Mouse (Mus musculus): ENCODE data around the gene 9430097D07Rik. TPM values are rescaled to one million over a fixed set of nuclear protein-coding genes. Genes with fewer than 3 reads are reported as not detected.

9430097D07Rik gene
- 0.31 and 0.56 TPM in 2 replicates for polyA plus RNA-seq (2016; fragmentation: Nextera tagmentation; extraction: Ambion mirVana)

GRCm38 (mm10) chr2:32575586-32576160, at the start of gene 9430097D07Rik:
Gene 9430097D07Rik, minus strand, starts transcription at chr2:32575684.
- H3K4me1 ChIP-seq: peaks cover 25% of the 10 kb centered on the region
- peaks cover 37% of the 10 kb centered on the region for H3K27me3 ChIP-seq
- peak within 1 kb of the TSS; percentile 64 for H3K9ac ChIP-seq
- H3K27ac ChIP-seq: no peak within 1 kb of the TSS
- 5% methylated on average over 28 of the region's 28 CpGs for WGBS
- H3K36me3 ChIP-seq: peaks cover 10% of the 10 kb centered on the region
- H3K4me3 ChIP-seq: peak within 1 kb of the TSS; percentile 51
- peak within 1 kb of the TSS; percentile 100 for H3K4me2 ChIP-seq (replicated peaks)
- ATAC-seq (ENCODE audit: low FRiP score): peak; percentile 66
- no peaks in the 10 kb centered on the region for H3K9me3 ChIP-seq (replicated peaks)

- 82% methylated on average over 5 of the region's 5 CpGs for WGBS
- Histone ChIP-seq H3K27me3 (no peaks in the 10 kb centered on the region), H3K4me2 (replicated peaks) (peak overlapping the region; percentile 59; the same call in 1 of the 2 replicates), H3K9me3 (replicated peaks) (no peaks in the 10 kb centered on the region), H3K27ac (peak overlapping the region; percentile 89; the same call in 1 of the 2 replicates), H3K4me1 (peaks cover 75% of the 10 kb centered on the region), H3K4me3 (no peak overlapping the region), H3K9ac (0 out of 2 replicates have a peak overlapping the region, but pooled peaks have one; percentile 13), H3K36me3 (no peaks in the 10 kb centered on the region)
- ATAC-seq (ENCODE audit: low FRiP score): no peak
Measured at GRCm38 (mm10) chr2:32624111-32624748, 48.7 kb upstream of the 9430097D07Rik start.

DNA sequence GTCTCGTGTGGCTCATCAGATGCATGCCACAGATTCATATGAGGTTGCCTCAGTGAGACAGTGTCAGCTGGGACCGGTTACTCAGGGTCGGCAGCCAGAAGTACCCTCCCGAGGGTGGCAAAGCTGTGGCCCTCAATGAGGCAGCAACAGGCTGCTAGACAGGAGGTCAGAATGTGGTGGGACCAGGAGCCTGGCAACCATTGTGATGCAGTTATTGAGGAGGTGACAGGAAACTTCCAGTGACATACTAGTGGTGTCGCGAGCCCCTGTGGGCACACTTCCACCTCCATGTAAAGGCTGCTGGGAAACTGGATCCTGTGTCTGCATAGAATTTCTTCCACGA, 46.0 kb upstream of the 9430097D07Rik start, which contains the start of gene Ak1:
Gene Ak1, plus strand, starts transcription at position 242 of the 343 bp plus-strand sequence.
- Histone ChIP-seq H3K9me3 (replicated peaks) (no peaks in the 10 kb centered on the region), H3K36me3 (peaks cover 4% of the 10 kb centered on the region), H3K4me2 (replicated peaks) (no peak within 1 kb of the TSS; the same call in 1 of the 2 replicates), H3K27ac (peak within 1 kb of the TSS; percentile 69), H3K4me3 (no peak within 1 kb of the TSS), H3K4me1 (peaks cover 66% of the 10 kb centered on the region), H3K27me3 (no peaks in the 10 kb centered on the region), H3K9ac (no peak within 1 kb of the TSS)
- 33% methylated on average over 7 of the region's 7 CpGs for WGBS
- ATAC-seq (ENCODE audit: low FRiP score): no peak

GRCm38 (mm10) chr2:32620682-32621516, 45.4 kb upstream of the 9430097D07Rik start:
- H3K27me3 ChIP-seq: no peaks in the 10 kb centered on the region
- peak overlapping the region; percentile 69 for H3K27ac ChIP-seq
- H3K4me2 ChIP-seq (replicated peaks): no peak overlapping the region; the same call in 1 of the 2 replicates
- H3K9me3 ChIP-seq (replicated peaks): no peaks in the 10 kb centered on the region
- H3K36me3 ChIP-seq: peaks cover 4% of the 10 kb centered on the region
- peaks cover 60% of the 10 kb centered on the region for H3K4me1 ChIP-seq
- peak overlapping the region; percentile 33; the same call in 1 of the 2 replicates for H3K9ac ChIP-seq
- 37% methylated on average over 4 of the region's 4 CpGs for WGBS
- ATAC-seq (ENCODE audit: low FRiP score): peak; percentile 33; the same call in 1 of the 2 replicates
- no peak overlapping the region for H3K4me3 ChIP-seq

DNA sequence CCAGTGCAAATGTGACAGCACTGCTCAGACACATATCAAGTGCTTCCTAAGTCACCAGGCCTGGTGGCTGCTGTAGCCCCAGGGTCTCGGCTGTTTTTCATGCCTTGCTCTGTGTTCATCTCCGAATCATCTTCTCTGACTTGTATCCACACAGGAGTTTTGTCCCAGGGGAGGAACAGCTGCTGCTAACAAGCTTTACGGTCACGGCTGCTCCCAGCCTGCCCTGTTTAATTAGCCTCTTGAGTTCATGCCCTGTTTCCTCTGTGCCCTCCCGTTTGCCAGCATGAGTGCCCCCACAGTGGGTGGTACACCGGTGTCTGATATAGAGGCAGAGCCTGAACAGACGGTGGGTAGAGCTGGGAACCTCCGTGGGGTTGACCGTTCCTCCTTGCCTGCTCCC, 42.6 kb upstream of the 9430097D07Rik start:
- H3K27ac ChIP-seq: no peak overlapping the region
- no peak overlapping the region for H3K9ac ChIP-seq
- no peak overlapping the region for H3K4me2 ChIP-seq (replicated peaks)
- 69% methylated on average over 9 of the region's 9 CpGs for WGBS
- no peaks in the 10 kb centered on the region for H3K9me3 ChIP-seq (replicated peaks)
- no peak overlapping the region for H3K4me3 ChIP-seq
- ATAC-seq (ENCODE audit: low FRiP score): peak; percentile 15; the same call in 1 of the 2 replicates
- H3K27me3 ChIP-seq: no peaks in the 10 kb centered on the region
- H3K36me3 ChIP-seq: peaks cover 14% of the 10 kb centered on the region
- H3K4me1 ChIP-seq: peaks cover 40% of the 10 kb centered on the region

GRCm38 (mm10) chr2:32617601-32618000, 42.1 kb upstream of the 9430097D07Rik start:
- Histone ChIP-seq H3K9ac (no peak overlapping the region), H3K36me3 (peaks cover 14% of the 10 kb centered on the region), H3K4me3 (no peak overlapping the region), H3K27ac (no peak overlapping the region), H3K4me2 (replicated peaks) (no peak overlapping the region), H3K27me3 (no peaks in the 10 kb centered on the region), H3K4me1 (peaks cover 40% of the 10 kb centered on the region), H3K9me3 (replicated peaks) (no peaks in the 10 kb centered on the region)
- 86% methylated on average over 4 of the region's 4 CpGs for WGBS
- ATAC-seq (ENCODE audit: low FRiP score): no peak

DNA sequence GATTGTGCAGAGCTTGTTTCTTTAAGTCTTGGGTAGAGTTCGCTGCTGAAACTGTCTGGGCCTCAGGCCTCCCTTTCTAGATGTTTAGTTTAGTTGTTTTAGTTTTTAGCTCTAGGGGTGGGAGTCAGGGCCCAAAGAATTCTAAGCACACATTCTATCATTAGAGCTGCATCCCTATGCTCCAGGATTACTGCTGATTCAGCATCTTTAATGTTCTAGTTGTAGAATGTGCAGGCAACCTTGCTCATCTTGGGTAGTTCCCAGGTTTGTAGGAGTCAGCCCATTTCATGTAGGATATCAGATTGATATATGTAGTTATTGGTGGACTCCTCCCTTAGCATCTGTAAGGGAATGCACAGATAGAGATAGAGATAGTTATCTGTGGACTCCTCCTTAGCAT, 41.6 kb upstream of the 9430097D07Rik start:
- no peak overlapping the region for H3K4me2 ChIP-seq (replicated peaks)
- H3K4me3 ChIP-seq: no peak overlapping the region
- H3K36me3 ChIP-seq: peaks cover 14% of the 10 kb centered on the region
- no peaks in the 10 kb centered on the region for H3K9me3 ChIP-seq (replicated peaks)
- no peak for ATAC-seq (ENCODE audit: low FRiP score)
- H3K27me3 ChIP-seq: no peaks in the 10 kb centered on the region
- no peak overlapping the region for H3K27ac ChIP-seq
- peaks cover 40% of the 10 kb centered on the region for H3K4me1 ChIP-seq
- no peak overlapping the region for H3K9ac ChIP-seq
- 80% methylated on average over 1 of the region's 1 CpGs for WGBS

- Histone ChIP-seq H3K27me3 (peaks cover 13% of the 10 kb centered on the region; the same call in 1 of the 2 replicates), H3K4me3 (no peak overlapping the region), H3K36me3 (peaks cover 10% of the 10 kb centered on the region; the same call in 1 of the 2 replicates), H3K27ac (no peak overlapping the region), H3K9ac (no peak overlapping the region), H3K9me3 (replicated peaks) (no peaks in the 10 kb centered on the region), H3K4me2 (replicated peaks) (no peak overlapping the region), H3K4me1 (peaks cover 24% of the 10 kb centered on the region)
- no peak for ATAC-seq (ENCODE audit: low FRiP score)
- 64% methylated on average over 26 of the region's 26 CpGs for WGBS
Measured at GRCm38 (mm10) chr2:32612274-32612673, 36.8 kb upstream of the 9430097D07Rik start.

DNA sequence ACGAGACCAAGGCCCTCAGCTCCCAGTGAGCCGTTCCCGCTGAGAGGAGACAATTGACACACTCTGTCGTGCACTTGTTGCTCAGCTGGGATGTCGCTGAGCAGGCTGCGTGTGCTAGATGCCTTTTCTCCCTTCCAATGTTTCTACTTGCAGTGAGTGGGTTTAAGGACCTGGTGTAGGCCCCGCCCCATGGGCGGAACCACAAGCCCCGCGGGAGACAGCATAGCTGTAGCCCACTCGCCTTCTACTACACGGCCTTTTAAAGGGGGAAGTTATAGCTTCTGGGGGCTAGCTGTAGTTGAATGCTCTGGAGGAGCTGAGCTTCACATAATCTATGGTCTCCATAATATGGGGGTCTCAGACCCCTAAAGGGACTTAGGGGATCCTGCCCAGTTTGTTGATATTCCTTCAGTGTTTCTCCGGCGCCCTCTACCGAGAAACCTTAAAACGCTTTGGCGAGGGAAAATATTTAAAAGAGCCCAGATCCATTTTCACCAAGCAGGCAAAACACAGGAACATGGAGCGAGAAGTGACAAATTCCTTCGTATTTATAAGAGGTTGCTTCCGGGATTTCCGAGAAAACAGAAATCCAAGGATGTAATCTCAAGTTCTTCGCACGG, 35.2 kb upstream of the 9430097D07Rik start:
- Histone ChIP-seq H3K9me3 (replicated peaks) (no peaks in the 10 kb centered on the region), H3K27me3 (peaks cover 16% of the 10 kb centered on the region; the same call in 1 of the 2 replicates), H3K27ac (no peak overlapping the region), H3K4me3 (peak overlapping the region; percentile 22), H3K36me3 (peaks cover 10% of the 10 kb centered on the region; the same call in 1 of the 2 replicates), H3K4me2 (replicated peaks) (peak overlapping the region; percentile 48), H3K9ac (no peak overlapping the region), H3K4me1 (peaks cover 29% of the 10 kb centered on the region)
- 14% methylated on average over 23 of the region's 23 CpGs for WGBS
- no peak for ATAC-seq (ENCODE audit: low FRiP score)

GRCm38 (mm10) chr2:32608778-32609435, 33.4 kb upstream of the 9430097D07Rik start:
- Histone ChIP-seq H3K27me3 (peaks cover 17% of the 10 kb centered on the region; the same call in 1 of the 2 replicates), H3K27ac (peak overlapping the region; percentile 40; the same call in 1 of the 2 replicates), H3K4me1 (peaks cover 29% of the 10 kb centered on the region), H3K36me3 (no peaks in the 10 kb centered on the region), H3K9me3 (replicated peaks) (no peaks in the 10 kb centered on the region), H3K4me3 (peak overlapping the region; percentile 59; the same call in 1 of the 2 replicates), H3K9ac (0 out of 2 replicates have a peak overlapping the region, but pooled peaks have one; percentile 19), H3K4me2 (replicated peaks) (peak overlapping the region; percentile 73)
- no peak for ATAC-seq (ENCODE audit: low FRiP score)
- 36% methylated on average over 18 of the region's 18 CpGs for WGBS

DNA sequence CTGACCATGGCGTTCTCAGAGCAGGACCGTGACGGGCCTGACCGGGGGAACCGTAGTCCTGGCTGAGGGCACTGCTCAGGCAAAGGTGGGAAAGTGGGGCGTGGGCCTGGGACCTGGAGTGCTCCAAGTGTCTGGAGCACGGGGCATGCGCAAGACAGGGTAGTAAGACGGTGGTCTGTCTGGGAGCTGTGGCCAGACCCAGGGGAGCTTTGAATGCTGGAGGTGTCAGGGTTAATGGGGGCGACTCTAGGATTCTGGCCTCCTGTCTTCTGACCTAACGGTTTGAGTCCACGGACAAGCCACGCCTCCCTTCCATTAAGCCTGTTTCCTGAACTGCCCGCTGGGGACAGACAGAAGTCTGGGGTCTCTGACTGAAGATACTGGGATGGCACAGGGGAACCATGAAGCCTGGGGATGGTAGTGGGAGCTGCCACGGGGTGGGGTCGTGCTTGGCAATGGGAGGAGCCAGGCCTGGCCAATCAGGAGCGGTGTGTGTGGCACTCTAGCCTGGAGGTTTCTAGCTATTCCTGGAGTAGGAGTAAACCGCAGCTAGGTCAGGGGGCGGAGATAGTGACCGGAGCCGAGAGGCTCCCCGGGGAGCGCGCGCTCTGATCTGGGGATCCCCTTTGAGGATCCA, 32.8 kb upstream of the 9430097D07Rik start:
- Histone ChIP-seq H3K36me3 (no peaks in the 10 kb centered on the region), H3K4me1 (peaks cover 29% of the 10 kb centered on the region), H3K9ac (0 out of 2 replicates have a peak overlapping the region, but pooled peaks have one; percentile 19), H3K27ac (no peak overlapping the region), H3K4me3 (peak overlapping the region; percentile 59), H3K4me2 (replicated peaks) (peak overlapping the region; percentile 73), H3K27me3 (peaks cover 17% of the 10 kb centered on the region; the same call in 1 of the 2 replicates), H3K9me3 (replicated peaks) (no peaks in the 10 kb centered on the region)
- 8% methylated on average over 25 of the region's 25 CpGs for WGBS
- peak; percentile 27; the same call in 1 of the 2 replicates for ATAC-seq (ENCODE audit: low FRiP score)
